Mouse (Mus musculus) embryonic fibroblast, embryonic 13.5 days (primary cell): ENCODE measurements around the gene Gcn1l1.

Source experiments
- CTCF ChIP-seq: IDR thresholded peaks from 2 replicates; pipeline ENCODE4 v1.5.1; 2011; ENCODE audit warnings: mild to moderate bottlenecking, control low read depth, low read length, moderate library complexity, borderline replicate concordance; ENCODE audit not compliant: insufficient read depth
- POLR2A ChIP-seq: IDR thresholded peaks from 2 replicates; pipeline ENCODE4 v1.6.1; 2011; ENCODE audit warnings: low read depth, mild to moderate bottlenecking, control low read depth, low read length, moderate library complexity

DNA sequence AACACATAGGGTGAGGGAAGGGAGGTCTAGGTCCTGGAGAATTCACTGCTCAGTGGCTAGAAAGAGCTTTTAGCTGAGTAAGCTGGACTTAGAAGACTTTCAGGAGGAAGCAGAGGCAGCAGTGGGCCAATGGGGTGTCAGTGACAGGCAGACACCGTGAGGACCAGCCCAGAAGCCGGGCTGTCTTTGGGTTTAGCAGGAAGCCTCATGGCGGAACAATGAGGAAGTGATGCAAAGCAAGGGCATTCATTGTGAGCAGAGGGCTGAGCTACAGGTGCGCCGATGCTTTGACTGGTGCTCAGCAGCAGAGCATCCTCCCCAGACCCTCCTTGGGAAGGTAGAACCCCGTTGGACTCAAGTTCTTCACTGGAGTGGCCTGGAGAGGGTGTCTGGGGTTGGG lies 70.5 kb downstream of the Gcn1l1 start:
- TF ChIP-seq CTCF (no peak), POLR2A (no peak)
